Mouse (Mus musculus) gastrocnemius, postnatal 36 days (tissue): ENCODE results near the gene Ctps2. TPM values are rescaled to one million over a fixed set of nuclear protein-coding genes. Genes with fewer than 3 reads are reported as not detected.
"Not testable (repeated sequence)": the region's sequence is repeated elsewhere in the genome, so short reads cannot be mapped to it uniquely, and the experiment has no call there.

Experiments used
- DNase-seq, 2 experiments: peaks; one replicate each; pipeline ENCODE4 v3.0.0; 2022
- intact Hi-C: fragments of 180-260 bp; cut with DNase I; formaldehyde crosslinking; loops from one replicate; pipeline ENCODE4 v1.15.1; 2025
- long read RNA-seq, 2 experiments: library from polyadenylated mRNA; stranded (forward); transcript quantifications; one replicate each; pipeline ENCODE4 v2.0.0; 2021
- total RNA-seq, 2 experiments: library from RNA; stranded (reverse); gene quantifications; 2 replicates each; pipeline ENCODE4 v1.2.3; 2021

The Ctps2 gene
- 1 to 10 TPM; 4.9 to 5.3 TPM for total RNA-seq
- long read RNA-seq, experiment 1, partial matches to known transcripts, result 1 of 6 reads
- long read RNA-seq, experiment 1, other reads (novel, unspliced or antisense), result 2 of 6 reads
- long read RNA-seq, experiment 2, partial matches to known transcripts, result 4 of 11 reads
- long read RNA-seq, experiment 2, other reads (novel, unspliced or antisense), result 4 of 11 reads

- no peak for DNase-seq
- intact Hi-C loops, result no loop called here
These were observed at the start of gene Ctps2 for GRCm38 (mm10) chrX:162900938-162901337. Gene Ctps2, plus strand, starts transcription at chrX:162901238.

DNA sequence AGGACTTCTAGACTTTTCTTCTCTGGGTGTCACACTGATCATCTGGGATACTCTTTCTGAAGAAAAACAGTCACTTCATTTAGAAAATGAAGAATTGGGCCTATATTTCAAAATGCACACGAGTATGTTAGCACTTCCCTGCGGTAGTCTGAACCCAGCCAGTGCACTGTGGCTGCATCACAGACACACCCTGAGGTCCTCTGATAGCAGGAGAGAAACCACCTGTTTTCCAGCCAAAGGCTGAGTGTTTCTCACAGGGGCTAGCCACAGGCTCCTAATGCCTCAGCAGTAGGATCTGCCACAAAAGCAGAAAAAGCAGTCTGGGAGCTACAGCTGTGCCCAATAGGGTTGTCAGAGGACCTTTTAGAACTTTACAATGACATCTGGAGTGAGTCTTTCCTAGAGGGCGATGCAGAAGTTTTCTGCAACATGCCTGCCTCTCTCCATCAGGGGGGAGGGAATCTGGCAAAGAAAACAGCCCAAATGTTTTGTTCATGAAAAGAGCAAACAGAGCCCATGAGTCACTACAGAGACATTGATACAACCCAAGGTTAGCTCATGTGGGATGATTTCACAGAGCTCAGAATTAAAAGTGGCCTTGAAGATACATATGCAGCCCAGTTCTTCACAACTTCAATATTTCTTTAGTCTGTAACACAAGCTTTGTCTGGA is 32.6 kb upstream of the Ctps2 start:
- intact Hi-C loops, result no loop called here
- DNase-seq, result no peak

- intact Hi-C loops, result no loop called here
These were observed 29.1 kb upstream of the Ctps2 start for GRCm38 (mm10) chrX:162871734-162872517.

GRCm38 (mm10) chrX:162873761-162874160 is 27.3 kb upstream of the Ctps2 start:
- intact Hi-C loops, result no loop called here
- DNase-seq, result no peak

More at GRCm38 (mm10) chrX:162871734-162872517, 29.1 kb upstream of the Ctps2 start:
- no peak for DNase-seq

GRCm38 (mm10) chrX:162878236-162878635 is 22.8 kb upstream of the Ctps2 start:
- DNase-seq, result no peak
- intact Hi-C loops, result no loop called here

DNA sequence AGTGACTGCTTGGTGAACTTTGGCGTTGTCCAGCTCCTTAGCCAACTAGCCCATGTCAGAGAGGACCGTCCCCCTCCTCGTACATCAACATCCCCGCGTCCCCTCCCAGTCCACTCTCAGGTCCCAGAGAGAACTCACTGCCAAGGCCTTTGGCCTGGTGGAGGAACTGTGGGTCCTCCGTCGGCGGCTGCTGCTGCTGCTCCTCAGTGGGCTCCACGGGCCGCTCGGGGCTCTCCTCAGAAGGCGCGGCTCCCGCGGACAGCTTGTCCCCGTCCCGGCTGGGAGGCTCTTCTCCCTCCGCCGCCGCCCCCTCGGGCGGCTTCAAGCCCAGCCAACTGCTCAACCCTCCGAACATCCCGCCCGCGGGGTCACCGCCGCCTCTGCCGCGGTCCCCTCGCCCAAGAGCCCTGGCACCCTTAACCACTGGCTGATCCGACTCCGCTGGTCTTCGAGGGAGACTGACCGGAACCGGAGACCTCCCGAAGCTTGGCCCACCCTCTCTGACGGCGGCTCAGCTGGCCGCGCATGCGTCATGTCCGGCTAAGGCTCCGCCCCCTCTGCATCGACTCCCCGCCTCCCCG is 13.0 kb upstream of the Ctps2 start, which contains the start of gene Syap1:
Gene Syap1, minus strand, starts transcription at position 517 of the 581 bp plus-strand sequence.
- DNase-seq, result peak; percentile 76 to 78
- intact Hi-C loops, result no loop called here

GRCm38 (mm10) chrX:162888575-162889223 is 12.3 kb upstream of the Ctps2 start:
- intact Hi-C loops, DNase-seq: not testable (repeated sequence)

DNA sequence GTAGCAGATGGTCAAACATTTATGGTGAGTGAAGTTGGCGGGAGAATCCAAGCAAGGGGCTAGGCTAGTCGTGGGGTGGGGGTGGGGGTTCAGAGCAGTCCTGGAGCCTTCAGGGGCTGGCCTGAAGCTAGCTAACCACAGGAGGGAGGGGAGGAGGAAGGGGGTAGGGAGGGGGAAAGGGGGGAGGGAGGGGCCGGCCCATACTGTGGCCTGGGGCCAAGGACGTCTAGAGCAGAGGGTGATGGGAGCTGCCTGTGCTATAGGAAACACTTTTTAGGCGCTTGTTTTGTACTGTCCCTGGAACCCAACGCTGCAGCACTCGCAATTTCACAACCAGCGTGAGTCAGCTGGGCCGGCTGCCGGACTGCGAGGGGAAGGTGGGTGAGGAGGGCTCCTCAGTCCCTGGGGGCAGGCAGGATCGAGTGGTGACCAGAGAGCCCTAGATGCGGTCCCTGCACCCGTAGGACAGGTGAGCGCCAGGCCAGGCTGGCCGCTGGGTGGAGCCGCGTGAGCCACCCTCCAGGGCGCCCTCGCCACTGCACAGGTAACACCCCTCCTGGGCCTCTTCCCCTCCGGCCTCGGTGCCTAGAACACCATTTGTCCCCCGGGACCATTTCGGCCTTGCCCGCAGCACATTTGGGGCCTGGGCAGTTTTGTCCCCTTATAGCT is 467 bp downstream of the Ctps2 start:
- intact Hi-C loops, result no loop called here
- DNase-seq, result peak; percentile 19 to 26

- intact Hi-C loops, result no loop called here
- DNase-seq, result peak in 1 of 2 experiments; percentile 6
These were observed 1.1 kb downstream of the Ctps2 start for GRCm38 (mm10) chrX:162902040-162902734.

DNA sequence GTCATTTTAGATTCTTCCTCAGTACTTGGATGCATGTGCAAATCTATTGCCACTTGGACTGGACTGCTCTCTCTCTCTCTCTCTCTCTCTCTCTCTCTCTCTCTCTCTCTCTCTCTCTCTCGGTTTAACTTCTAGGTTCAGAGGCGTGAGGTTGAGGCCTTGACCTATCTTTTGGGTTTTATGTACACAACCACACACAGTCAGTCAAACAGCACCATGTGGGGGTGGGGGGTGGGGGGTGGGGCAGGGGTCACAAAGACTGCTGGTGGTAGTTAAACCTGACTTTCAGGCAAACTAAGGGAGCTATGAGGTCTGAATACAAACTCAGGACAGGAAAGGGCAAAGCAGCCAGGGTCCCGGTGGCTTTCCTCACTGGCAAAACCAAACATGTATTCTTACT is 6.5 kb downstream of the Ctps2 start:
- no peak for DNase-seq
- intact Hi-C loops, result no loop called here

- DNase-seq, result no peak
- intact Hi-C loops, result loop anchor here (10.0 kb wide), 2 partner anchors 761 to 1151 kb away; no protein-coding TSS in a partner anchor
These were observed 12.6 kb downstream of the Ctps2 start for GRCm38 (mm10) chrX:162913651-162914050.

DNA sequence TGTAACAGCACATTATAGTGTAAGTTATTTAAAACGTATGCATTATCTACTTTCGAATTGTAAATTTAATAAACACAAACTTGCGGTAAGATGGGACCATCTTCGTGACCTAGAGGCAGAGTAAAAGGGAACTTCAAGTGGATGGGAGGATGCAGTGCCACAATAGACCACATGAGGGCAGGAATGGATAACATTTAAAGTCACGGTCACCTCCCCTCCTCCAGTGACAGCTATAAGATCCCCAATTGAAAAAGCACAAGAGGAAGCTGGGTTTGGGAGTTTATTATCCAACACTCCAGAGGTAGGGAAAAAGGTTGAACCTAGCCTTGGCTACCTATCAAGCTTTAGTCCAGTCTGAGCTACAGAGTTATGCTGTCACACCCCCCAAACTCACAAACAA is 14.7 kb downstream of the Ctps2 start:
- intact Hi-C loops, result loop anchor here (10.0 kb wide), 2 partner anchors 759 to 1149 kb away; no protein-coding TSS in a partner anchor
- DNase-seq, result peak; percentile 7 to 12

- no peak for DNase-seq
- intact Hi-C loops, result no loop called here
These were observed 20.6 kb downstream of the Ctps2 start for GRCm38 (mm10) chrX:162921487-162922125.

- DNase-seq, result no peak
- intact Hi-C loops, result no loop called here
These were observed 30.4 kb downstream of the Ctps2 start for GRCm38 (mm10) chrX:162931467-162931866.

- intact Hi-C loops, result no loop called here
- no peak for DNase-seq
These were observed 41.0 kb downstream of the Ctps2 start for GRCm38 (mm10) chrX:162942027-162942426.

- intact Hi-C loops, result no loop called here
- no peak for DNase-seq
These were observed 48.9 kb downstream of the Ctps2 start for GRCm38 (mm10) chrX:162949811-162950439.

GRCm38 (mm10) chrX:162957921-162958320 is 56.9 kb downstream of the Ctps2 start:
- intact Hi-C loops, result no loop called here
- no peak for DNase-seq

DNA sequence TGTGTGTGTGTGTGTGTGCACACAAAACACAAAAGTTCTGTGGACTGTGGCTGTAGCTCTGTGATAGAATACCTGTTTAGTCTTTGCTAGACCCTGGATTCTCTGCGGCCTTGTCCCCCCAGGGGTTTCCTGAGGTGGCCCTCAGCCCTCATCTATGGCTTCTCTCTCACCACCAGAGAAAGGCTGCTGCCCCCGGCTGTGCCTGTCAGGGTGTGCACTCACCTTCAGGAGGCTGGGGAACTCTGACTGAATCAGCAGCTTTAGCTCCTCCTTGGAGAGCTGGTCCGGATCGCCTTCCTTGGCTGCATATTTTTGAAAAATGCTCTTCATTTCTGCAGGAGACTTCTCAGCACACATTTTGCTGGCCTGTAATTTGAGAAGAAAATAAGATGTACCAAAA is 62.8 kb downstream of the Ctps2 start:
- intact Hi-C loops, result no loop called here
- no peak for DNase-seq
